Mouse (Mus musculus): ENCODE measurements around the gene Anxa1.

- TF ChIP-seq CTCF (IDR thresholded peaks at IDR 0.05; ENCODE audit: extremely low read depth, insufficient read depth, low read length): no peak
- no peak for TF ChIP-seq POLR2A (IDR thresholded peaks at IDR 0.05; ENCODE audit: extremely low read depth, insufficient read depth, low read length)
These were observed 11.9 kb upstream of the Anxa1 start for GRCm38 (mm10) chr19:20402516-20403200.
